Mouse (Mus musculus) kidney, adult 2 months (tissue): ENCODE data around the gene Rpl3.

Experiments
- CTCF ChIP-seq: fragments of 200-500 bp; conservative IDR thresholded peaks from 2 replicates; pipeline ENCODE4 v1.5.1; 2011; ENCODE audit warnings: low read depth, mild to moderate bottlenecking, control low read depth, low read length, moderate library complexity, mixed read lengths; ENCODE audit not compliant: insufficient read depth, insufficient read length
- POLR2A ChIP-seq: fragments of 200-500 bp; IDR thresholded peaks from one replicate; pipeline ENCODE4 v1.6.1; 2011; ENCODE audit warnings: low read depth, low read length, control low read depth

- TF ChIP-seq CTCF: no peak
- no peak for TF ChIP-seq POLR2A
Observed at GRCm38 (mm10) chr15:80073256-80073621, 18.4 kb downstream of the Rpl3 start.
